In genomic region chr4:81310168-81310474, GRCm38 (mm10) we compare ENCODE assay signal across 12 mouse cellular contexts.
DNase-seq lines count a peak whose midpoint lies in the region; ATAC-seq and TF ChIP-seq lines count a peak whose summit lies in the region.
"Had no signal": no experiment of that assay in that cellular context is flagged by ENCODE, and none has a peak within 500 bp of the region (broad histone marks: within the 10 kb centered on the region; RNA-seq: fewer than 3 reads in every experiment).

No protein-coding gene starts in this region.

- ATAC-seq in heart, embryonic 11.5 days (replicated peaks; ENCODE audit: insufficient number of reproducible peaks, low FRiP score, low TSS enrichment), result no peak
- ATAC-seq in liver, postnatal 0 days, result no peak
- ATAC-seq: forebrain, embryonic 13.5 days had no signal

- WGBS in heart, embryonic 11.5 days (ENCODE audit: insufficient replicate concordance), result 74% methylated on average over 2 of the region's 2 CpGs
- WGBS in liver, postnatal 0 days (ENCODE audit: insufficient replicate concordance), result 75% methylated on average over 2 of the region's 2 CpGs

- intact Hi-C loops in heart, postnatal 10 days (cut with DNase I), result loop anchor here (5.0 kb wide), 1 partner anchor 133 kb away; no protein-coding TSS in a partner anchor
- intact Hi-C loops in left cerebral cortex, postnatal 10 days (cut with DNase I), result no loop called here

- DNase-seq in heart, adult 8-10 months (ENCODE audit: low spot score), result peak; percentile 14
- DNase-seq in urinary bladder, postnatal 25 days (ENCODE audit: low spot score), result peak; percentile 21
- no peak for DNase-seq in urinary bladder, adult 2 months (ENCODE audit: low spot score)
- peak; percentile 21 to 24 for DNase-seq in heart, postnatal 10 days
- DNase-seq in left cerebral cortex, postnatal 10 days (ENCODE audit: extremely low spot score in 1 of 2, low spot score in 2 of 2), result no peak
- DNase-seq in liver, postnatal 0 days, result no peak
- no peak for DNase-seq in liver
- DNase-seq: layer of hippocampus, adult 9-11 months had no signal

- H3K27me3 ChIP-seq in heart, embryonic 11.5 days (ENCODE audit: control insufficient read depth, insufficient read depth, low read length), result no peaks in the 10 kb centered on the region
- H3K27me3 ChIP-seq in liver, postnatal 0 days (ENCODE audit: insufficient read depth, low read length), result no peaks in the 10 kb centered on the region
- H3K27me3 ChIP-seq: CH12.LX; forebrain, embryonic 13.5 days had no signal

- no peak overlapping the region for H3K27ac ChIP-seq in heart, embryonic 11.5 days (ENCODE audit: low read depth, low read length)
- no peak overlapping the region for H3K27ac ChIP-seq in liver, postnatal 0 days (ENCODE audit: low read depth)
- H3K27ac ChIP-seq: forebrain, embryonic 13.5 days; liver, embryonic 14.5 days had no signal

- TF ChIP-seq EP300 in liver, postnatal 0 days (IDR thresholded peaks at IDR 0.05; ENCODE audit: low read depth), result no peak

- no peaks in the 10 kb centered on the region for H3K4me1 ChIP-seq in heart, embryonic 11.5 days (ENCODE audit: control insufficient read depth, insufficient read depth, low read length)
- H3K4me1 ChIP-seq in liver, postnatal 0 days (ENCODE audit: insufficient read depth), result no peaks in the 10 kb centered on the region

- H3K4me2 ChIP-seq in heart, embryonic 11.5 days, result no peak overlapping the region
- H3K4me2 ChIP-seq in liver, postnatal 0 days (ENCODE audit: low read depth, low read length), result no peak overlapping the region
- H3K4me2 ChIP-seq: forebrain, embryonic 13.5 days had no signal

- H3K9ac ChIP-seq in heart, embryonic 11.5 days (ENCODE audit: low read depth, low read length), result no peak overlapping the region
- H3K9ac ChIP-seq in liver, postnatal 0 days (replicated peaks), result no peak overlapping the region
- H3K9ac ChIP-seq: forebrain, embryonic 13.5 days; liver, embryonic 14.5 days had no signal

- no peaks in the 10 kb centered on the region; the same call in 1 of the 2 replicates for H3K36me3 ChIP-seq in heart, embryonic 11.5 days (ENCODE audit: control insufficient read depth, insufficient read depth, low read length)
- no peaks in the 10 kb centered on the region for H3K36me3 ChIP-seq in liver, postnatal 0 days (replicated peaks; ENCODE audit: insufficient read depth, low read length)

- no peaks in the 10 kb centered on the region for H3K9me3 ChIP-seq in heart, embryonic 11.5 days (replicated peaks; ENCODE audit: control insufficient read depth, low read length)
- no peaks in the 10 kb centered on the region for H3K9me3 ChIP-seq in liver, postnatal 0 days (ENCODE audit: low read length)
- H3K9me3 ChIP-seq: forebrain, embryonic 13.5 days had no signal

- no peak for TF ChIP-seq CTCF in liver, postnatal 0 days (IDR thresholded peaks at IDR 0.05; ENCODE audit: low read depth)

- H3K4me3 ChIP-seq in heart, embryonic 11.5 days (ENCODE audit: low read depth, low read length), result no peak overlapping the region
- H3K4me3 ChIP-seq in liver, postnatal 0 days (ENCODE audit: low read depth, low read length), result no peak overlapping the region
- H3K4me3 ChIP-seq: forebrain, embryonic 13.5 days had no signal

Comparison
In these comparisons a context has a peak if more than half of its experiments do, and no peak if none do; other contexts are left out.
1. DNase-seq: peak in heart, adult 8-10 months (single experiment), urinary bladder, postnatal 25 days (single experiment) and heart, postnatal 10 days (2 of 2); none in urinary bladder, adult 2 months (single experiment), left cerebral cortex, postnatal 10 days (0 of 2), liver, postnatal 0 days (single experiment) and liver (single experiment).